Mouse (Mus musculus) brain, embryonic 14.5 days (tissue): ENCODE results near the gene Ryr1. TPM values are rescaled to one million over a fixed set of nuclear protein-coding genes. Genes with fewer than 3 reads are reported as not detected.

Experiments
- DNase-seq: peaks from one replicate; pipeline ENCODE4 v3.0.0-alpha.2; 2011; ENCODE audit warnings: low read depth
- CTCF ChIP-seq: fragments of 200-500 bp; IDR thresholded peaks from 2 replicates; pipeline ENCODE4 v1.5.1; 2012; ENCODE audit warnings: inconsistent platforms, mild to moderate bottlenecking, moderate library complexity, borderline replicate concordance; ENCODE audit not compliant: insufficient read depth, insufficient read length; ENCODE audit errors: extremely low read depth
- POLR2A ChIP-seq: fragments of 200-500 bp; IDR thresholded peaks from 2 replicates; pipeline ENCODE4 v1.6.1; 2012; ENCODE audit warnings: mild to moderate bottlenecking, inconsistent platforms, borderline replicate concordance; ENCODE audit not compliant: poor library complexity, insufficient read depth, insufficient read length, severe bottlenecking; ENCODE audit errors: extremely low read depth
- polyA plus RNA-seq: library from polyadenylated mRNA; depleted of rRNA; stranded (reverse); fragments of >200 nt; gene quantifications from 2 replicates; pipeline ENCODE4 v1.2.3, GENCODE M21; 2012

The Ryr1 gene
- polyA plus RNA-seq, 1 experiment, result 6.3 TPM

GRCm38 (mm10) chr7:29128725-29129124 is 3.7 kb upstream of the Ryr1 start:
- DNase-seq, result peak; percentile 58

GRCm38 (mm10) chr7:29126173-29126915 is 1.4 kb upstream of the Ryr1 start:
- TF ChIP-seq POLR2A, result no peak
- TF ChIP-seq CTCF, result peak; percentile 57; the same call in 1 of the 2 replicates
- DNase-seq, result peak; percentile 20

More at GRCm38 (mm10) chr7:29128725-29129124, 3.7 kb upstream of the Ryr1 start:
- no peak for TF ChIP-seq POLR2A
- TF ChIP-seq CTCF, result peak; percentile 56; the same call in 1 of the 2 replicates

GRCm38 (mm10) chr7:29123531-29124358 is 1.2 kb downstream of the Ryr1 start:
- no peak for TF ChIP-seq POLR2A
- no peak for TF ChIP-seq CTCF
- no peak for DNase-seq

DNA sequence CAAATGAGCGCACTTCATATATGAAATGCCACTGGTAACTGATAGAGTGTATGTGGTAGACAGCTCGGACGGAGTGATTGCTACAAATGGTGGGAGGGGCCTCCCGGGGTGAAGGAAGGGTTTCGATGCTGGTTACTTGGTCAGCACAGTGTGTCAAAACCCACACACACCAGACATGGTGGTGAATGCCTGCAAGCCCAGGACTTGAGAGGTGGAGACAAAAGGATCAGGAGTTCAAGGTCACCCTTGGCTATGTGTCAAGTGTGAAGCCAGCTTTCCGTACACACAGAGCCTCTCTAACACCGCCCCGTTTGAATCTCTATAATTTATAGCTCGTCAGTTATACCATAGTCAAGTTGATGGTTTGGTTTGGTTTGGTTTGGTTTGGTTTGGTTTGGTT is 2.2 kb downstream of the Ryr1 start:
- TF ChIP-seq POLR2A (no peak), CTCF (no peak)

DNA sequence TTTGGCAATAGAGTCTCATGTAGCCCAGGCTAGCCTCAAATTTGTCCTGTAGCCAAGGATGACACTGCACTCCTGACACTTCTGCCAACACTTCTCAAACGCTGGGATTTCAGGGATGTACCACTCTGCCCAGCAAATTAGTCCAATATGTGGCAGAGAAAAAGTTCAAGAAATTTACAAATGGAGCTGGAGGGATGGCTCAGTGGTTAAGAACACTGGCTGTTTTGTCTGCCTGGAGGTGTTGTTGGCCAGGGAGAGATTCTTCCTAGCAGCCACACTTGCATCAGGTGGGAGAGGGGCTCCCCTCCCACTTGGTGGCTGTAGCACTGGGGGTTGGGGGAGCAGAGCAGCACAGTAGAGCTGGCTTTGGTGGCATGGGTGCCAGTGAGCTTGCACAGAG is 5.5 kb downstream of the Ryr1 start:
- no peak for DNase-seq
- no peak for TF ChIP-seq CTCF
- TF ChIP-seq POLR2A, result no peak

More for the DNA sequence above, 2.2 kb downstream of the Ryr1 start:
- DNase-seq, result no peak

DNA sequence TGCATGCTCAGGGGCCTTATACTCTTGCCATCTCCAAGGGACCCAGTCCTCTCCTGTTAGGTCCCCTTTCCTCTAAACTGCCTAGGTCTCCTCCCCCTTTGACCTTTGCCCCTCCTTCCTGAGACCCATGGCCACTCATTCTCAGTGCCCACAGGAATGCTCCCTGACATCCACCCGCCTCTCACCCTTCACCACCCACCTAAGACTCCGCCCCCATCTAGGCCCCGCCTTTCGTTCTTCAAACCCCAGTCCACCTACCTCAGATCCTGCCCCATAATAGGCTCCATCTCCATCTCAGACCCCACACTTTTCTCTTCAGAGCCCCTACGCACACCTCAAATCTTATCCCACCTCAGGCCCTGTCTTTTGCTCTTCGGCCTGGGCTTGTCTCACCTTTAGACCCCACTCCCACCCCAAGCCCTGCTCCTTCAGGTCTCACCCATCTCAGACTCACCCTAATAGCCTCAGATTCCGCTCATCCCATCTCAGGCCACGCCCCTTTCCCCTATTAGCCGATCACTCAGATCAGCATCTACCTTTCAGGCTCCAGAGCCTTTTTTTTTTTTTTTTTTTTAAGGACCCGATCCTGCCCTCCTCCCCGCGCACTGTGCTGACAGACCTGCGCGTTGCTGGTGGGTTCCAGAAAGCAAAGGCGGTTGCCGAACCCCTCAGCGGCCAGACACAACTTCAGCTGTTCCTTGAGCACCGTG is 6.7 kb downstream of the Ryr1 start:
- no peak for DNase-seq
- TF ChIP-seq CTCF (no peak), POLR2A (no peak)

GRCm38 (mm10) chr7:29108992-29109955 is 15.7 kb downstream of the Ryr1 start:
- TF ChIP-seq CTCF (no peak), POLR2A (no peak)
- peak; percentile 37 for DNase-seq

- no peak for DNase-seq
- no peak for TF ChIP-seq POLR2A
Measured at GRCm38 (mm10) chr7:29101286-29102017, 23.5 kb downstream of the Ryr1 start.

GRCm38 (mm10) chr7:29097131-29097530 is 27.8 kb downstream of the Ryr1 start:
- TF ChIP-seq CTCF, result no peak
- TF ChIP-seq POLR2A, result no peak
- no peak for DNase-seq

GRCm38 (mm10) chr7:29088817-29089216 is 36.2 kb downstream of the Ryr1 start:
- TF ChIP-seq CTCF (no peak), POLR2A (no peak)
- no peak for DNase-seq
